Mouse (Mus musculus) frontal cortex, postnatal 10 days (tissue): ENCODE results near the gene Ndufa3.
"Not testable (repeated sequence)": the region's sequence is repeated elsewhere in the genome, so short reads cannot be mapped to it uniquely, and the experiment has no call there.

Source experiments
- DNase-seq, 2 experiments: peaks; one replicate each; pipeline ENCODE4 v3.0.0; 2022; ENCODE audit warnings: low spot score in 2 of 2, mixed read lengths in 1 of 2

Gene Ndufa3

GRCm38 (mm10) chr7:3617242-3617995, at the start of gene Ndufa3:
TSS of gene Ndufa3 (plus strand) at chr7:3617373.
- peak; percentile 89 for DNase-seq

GRCm38 (mm10) chr7:3569725-3570124, 47.4 kb upstream of the Ndufa3 start:
- DNase-seq = no peak

GRCm38 (mm10) chr7:3570580-3570979, 46.6 kb upstream of the Ndufa3 start:
- not testable (repeated sequence) for DNase-seq

GRCm38 (mm10) chr7:3571847-3572246, 45.3 kb upstream of the Ndufa3 start:
- no peak for DNase-seq

- DNase-seq = no peak
Observed at GRCm38 (mm10) chr7:3574216-3574615, 43.0 kb upstream of the Ndufa3 start.

- DNase-seq = no peak
Observed at GRCm38 (mm10) chr7:3576354-3577124, 40.6 kb upstream of the Ndufa3 start.

GRCm38 (mm10) chr7:3578196-3578595, 39.0 kb upstream of the Ndufa3 start:
- no peak for DNase-seq

GRCm38 (mm10) chr7:3578952-3579546, 38.1 kb upstream of the Ndufa3 start:
- DNase-seq = no peak

- no peak for DNase-seq
Observed at GRCm38 (mm10) chr7:3580029-3580428, 37.1 kb upstream of the Ndufa3 start.

GRCm38 (mm10) chr7:3585763-3586162, 31.4 kb upstream of the Ndufa3 start:
- no peak for DNase-seq

- DNase-seq = no peak
Observed at GRCm38 (mm10) chr7:3586255-3586654, 30.9 kb upstream of the Ndufa3 start.

GRCm38 (mm10) chr7:3587292-3587691, 29.9 kb upstream of the Ndufa3 start:
- DNase-seq = no peak

GRCm38 (mm10) chr7:3590550-3590949, 26.6 kb upstream of the Ndufa3 start:
- no peak for DNase-seq

- DNase-seq = no peak
Observed at GRCm38 (mm10) chr7:3591534-3591933, 25.6 kb upstream of the Ndufa3 start.

GRCm38 (mm10) chr7:3593855-3594254, 23.3 kb upstream of the Ndufa3 start:
- no peak for DNase-seq

- no peak for DNase-seq
Observed at GRCm38 (mm10) chr7:3594686-3595085, 22.5 kb upstream of the Ndufa3 start.

- no peak for DNase-seq
Observed at GRCm38 (mm10) chr7:3595146-3595545, 22.0 kb upstream of the Ndufa3 start.

- DNase-seq = not testable (repeated sequence)
Observed at GRCm38 (mm10) chr7:3597755-3598154, 19.4 kb upstream of the Ndufa3 start.

- DNase-seq = peak; percentile 17 to 50
Observed at GRCm38 (mm10) chr7:3601119-3601518, 16.1 kb upstream of the Ndufa3 start.

GRCm38 (mm10) chr7:3606798-3607197, 10.4 kb upstream of the Ndufa3 start:
- no peak for DNase-seq

GRCm38 (mm10) chr7:3607391-3607790, 9.8 kb upstream of the Ndufa3 start:
- DNase-seq = no peak

- DNase-seq = no peak
Observed at GRCm38 (mm10) chr7:3608668-3609067, 8.5 kb upstream of the Ndufa3 start.

- DNase-seq = no peak
Observed at GRCm38 (mm10) chr7:3609082-3609481, 8.1 kb upstream of the Ndufa3 start.
